Mouse (Mus musculus) brown adipose tissue, adult 24 weeks (tissue): Measurements from ENCODE around the gene Fam83e. TPM values are rescaled to one million over a fixed set of nuclear protein-coding genes. Genes with fewer than 3 reads are reported as not detected.

Source experiments
- H3K27ac ChIP-seq: fragments of 200-500 bp; replicated peaks from 2 replicates; pipeline ENCODE4 v1.5.1; 2012; ENCODE audit warnings: low read depth, mild to moderate bottlenecking, low read length
- H3K4me1 ChIP-seq: fragments of 200-500 bp; 2 replicates; pipeline ENCODE4 v1.6.1; 2012; ENCODE audit warnings: low read length, mixed read lengths; ENCODE audit not compliant: control insufficient read depth, insufficient read depth, insufficient read length
- H3K4me3 ChIP-seq: fragments of 200-500 bp; 2 replicates; pipeline ENCODE4 v1.5.1; 2012; ENCODE audit warnings: low read depth, mild to moderate bottlenecking, low read length, moderate library complexity; ENCODE audit not compliant: insufficient read depth
- polyA plus RNA-seq: library from polyadenylated mRNA; stranded (reverse); fragments of >200 nt; gene quantifications from 2 replicates; pipeline ENCODE4 v1.2.4, GENCODE M21; 2012; ENCODE audit not compliant: missing spikeins, insufficient read depth, insufficient read length

The Fam83e gene
- not detected in 2 replicates for polyA plus RNA-seq

DNA sequence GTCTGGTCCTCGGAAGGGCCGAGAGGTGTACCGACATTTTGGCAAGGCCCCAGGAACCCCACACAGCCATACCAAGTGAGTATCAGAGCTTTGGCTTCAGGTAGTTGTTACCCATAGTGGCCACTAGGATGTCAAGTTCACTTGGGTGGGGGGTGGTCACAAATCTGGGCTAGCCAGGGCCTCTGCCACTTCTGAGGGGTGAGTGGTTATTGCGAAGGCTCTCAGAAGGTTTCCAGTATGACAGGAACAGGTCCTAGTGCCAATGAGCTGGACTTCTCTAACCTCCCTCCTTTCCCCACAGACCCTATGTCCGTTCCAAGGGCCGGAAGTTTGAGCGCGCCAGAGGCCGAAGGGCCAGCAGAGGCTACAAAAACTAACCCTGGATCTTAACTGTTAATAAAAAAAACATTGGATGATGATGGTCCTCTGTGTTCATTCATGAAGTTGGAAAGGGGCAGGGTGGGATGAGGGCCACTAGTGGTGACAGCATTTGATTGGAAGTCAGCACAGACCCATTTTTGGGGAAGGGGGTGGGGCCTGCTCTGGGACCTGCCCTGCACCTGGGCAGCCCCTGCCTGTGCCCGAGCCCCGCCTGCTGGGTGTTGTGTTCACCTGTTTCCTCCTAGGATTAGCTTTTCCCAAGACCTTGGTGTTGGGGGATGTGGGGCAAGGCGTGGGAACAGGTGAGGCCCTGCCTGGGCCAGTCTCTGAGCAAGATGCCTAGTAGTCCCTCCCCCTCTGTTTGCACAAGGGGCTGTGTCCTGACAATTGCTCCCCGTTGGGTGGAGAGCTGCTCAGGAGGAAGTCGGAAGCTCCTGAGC, at the start of gene Fam83e:
Gene Fam83e, plus strand, starts transcription at position 800 of the 821 bp plus-strand sequence.
- Histone ChIP-seq H3K4me3 (no peak within 1 kb of the TSS), H3K27ac (no peak within 1 kb of the TSS), H3K4me1 (peaks cover 11% of the 10 kb centered on the region)

DNA sequence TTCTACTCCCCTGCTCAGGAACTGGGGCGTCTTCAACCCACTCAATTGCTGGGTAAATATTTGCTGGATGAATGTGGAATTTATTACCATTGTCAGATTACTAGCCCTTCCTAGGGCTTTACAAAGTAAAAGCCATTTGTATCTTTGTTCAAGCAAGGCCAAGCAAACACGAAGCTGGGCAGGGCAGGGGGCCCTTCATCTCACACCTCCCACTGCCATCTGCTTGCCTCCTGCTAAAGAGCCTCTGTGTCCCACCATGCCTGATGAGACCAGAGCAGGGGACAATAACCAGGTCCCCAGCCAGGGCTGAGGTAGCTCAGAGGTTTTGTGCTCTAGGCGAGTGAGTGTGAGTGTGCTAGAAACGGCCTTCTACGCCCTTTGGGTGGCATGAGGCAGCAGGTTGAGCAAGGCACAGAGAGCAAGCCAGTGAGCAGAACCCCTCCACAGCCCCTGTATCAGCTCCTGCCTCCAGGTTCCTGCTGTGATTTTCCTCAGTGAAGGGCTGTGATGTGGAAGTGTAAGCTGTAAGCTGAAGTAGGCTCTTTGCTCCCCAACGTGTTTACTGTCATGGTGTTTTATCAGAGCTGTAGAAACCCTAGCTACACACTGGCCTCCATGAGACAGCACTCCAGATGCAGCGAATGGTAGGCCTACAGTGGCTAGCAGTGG, 43.3 kb upstream of the Fam83e start:
- peaks cover 24% of the 10 kb centered on the region for H3K4me1 ChIP-seq
- no peak overlapping the region for H3K27ac ChIP-seq
- H3K4me3 ChIP-seq, result no peak overlapping the region

DNA sequence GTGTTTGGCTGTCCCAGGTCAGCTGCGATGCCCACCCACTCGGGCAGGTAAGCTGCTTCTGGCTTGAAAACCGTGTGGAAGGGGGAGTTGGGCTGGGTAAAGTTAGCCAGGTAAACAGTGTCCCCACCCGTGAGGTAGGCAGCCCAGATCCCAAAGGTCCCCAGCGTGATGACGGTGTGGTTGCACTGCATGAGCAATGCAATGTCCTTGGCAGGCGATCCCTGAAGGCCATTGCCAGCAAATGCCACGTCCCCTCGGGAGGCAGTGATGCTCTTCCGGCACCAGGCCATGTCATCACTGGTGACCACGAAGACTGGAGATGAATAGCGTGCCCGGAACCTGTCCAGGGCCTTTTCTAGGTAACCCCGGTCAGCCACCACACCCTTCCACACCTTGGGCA, 42.5 kb upstream of the Fam83e start:
- H3K4me1 ChIP-seq, result peaks cover 24% of the 10 kb centered on the region
- no peak overlapping the region for H3K27ac ChIP-seq
- H3K4me3 ChIP-seq, result no peak overlapping the region

DNA sequence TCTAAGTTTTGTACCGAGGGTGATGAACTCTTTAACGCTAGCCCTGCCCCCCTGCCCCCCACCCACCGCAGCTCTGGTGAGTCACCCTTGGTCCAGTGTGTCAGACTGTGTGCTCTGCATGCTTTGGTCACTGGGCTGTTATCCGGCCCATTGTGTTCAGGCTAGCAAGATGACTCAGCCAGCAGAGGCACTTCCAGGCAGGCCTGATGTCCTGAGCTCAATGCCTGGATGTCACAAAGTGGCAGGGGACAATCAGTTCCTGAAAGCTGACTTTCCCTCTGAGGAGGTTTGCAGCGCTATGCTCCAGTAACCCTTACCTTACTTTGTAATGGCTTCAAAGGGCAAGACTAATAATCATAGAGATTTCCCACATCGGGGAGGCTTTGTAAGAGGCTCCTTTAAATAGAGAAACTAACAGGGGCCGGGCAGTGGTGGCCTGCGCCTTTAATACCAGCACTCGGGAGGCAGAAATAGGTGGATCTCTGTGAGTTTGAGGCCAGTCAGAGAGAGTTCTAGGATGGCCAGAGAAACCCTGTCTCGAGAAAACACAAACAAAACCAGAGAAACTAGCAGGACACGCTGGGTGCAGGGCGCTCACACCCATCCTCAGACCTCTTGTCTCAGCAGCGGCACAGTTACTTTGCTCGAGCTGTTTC, 40.9 kb upstream of the Fam83e start:
- H3K4me1 ChIP-seq, result peaks cover 24% of the 10 kb centered on the region
- H3K4me3 ChIP-seq, result no peak overlapping the region
- peak overlapping the region; percentile 94 for H3K27ac ChIP-seq

DNA sequence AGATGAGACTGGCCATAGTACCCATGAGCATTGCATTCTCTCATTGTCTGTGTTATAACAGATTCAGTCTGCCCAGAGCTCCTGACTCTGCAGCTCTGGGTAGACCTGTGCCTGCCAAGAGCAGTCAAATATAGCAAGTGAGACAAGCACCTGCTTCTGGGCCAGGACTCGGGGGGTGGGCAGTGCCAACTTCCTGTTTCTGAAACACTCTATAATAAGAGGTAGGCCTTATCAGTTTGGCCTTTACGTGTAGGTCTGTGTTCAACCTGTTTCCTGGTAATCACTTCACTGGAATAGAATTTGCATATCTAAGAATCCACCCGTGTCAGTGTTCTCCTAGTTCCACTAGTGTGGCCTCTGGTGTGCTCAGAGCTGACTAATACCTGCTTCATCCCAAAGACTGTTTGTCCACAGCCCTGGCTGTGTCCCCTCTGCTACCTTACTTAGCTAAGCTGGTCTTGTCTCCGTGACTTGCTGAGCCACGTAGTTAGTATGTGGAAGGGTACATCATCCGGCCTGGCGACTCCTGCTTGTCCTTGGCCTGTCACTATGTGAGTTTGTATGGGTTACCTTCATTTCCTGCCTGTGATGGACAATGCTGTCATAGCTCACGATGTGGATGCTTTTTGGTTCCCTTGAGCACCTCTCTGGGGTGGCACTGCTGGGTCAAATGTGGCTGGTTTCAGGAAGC, 39.8 kb upstream of the Fam83e start:
- Histone ChIP-seq H3K4me1 (peaks cover 24% of the 10 kb centered on the region), H3K27ac (peak overlapping the region; percentile 94), H3K4me3 (no peak overlapping the region)

DNA sequence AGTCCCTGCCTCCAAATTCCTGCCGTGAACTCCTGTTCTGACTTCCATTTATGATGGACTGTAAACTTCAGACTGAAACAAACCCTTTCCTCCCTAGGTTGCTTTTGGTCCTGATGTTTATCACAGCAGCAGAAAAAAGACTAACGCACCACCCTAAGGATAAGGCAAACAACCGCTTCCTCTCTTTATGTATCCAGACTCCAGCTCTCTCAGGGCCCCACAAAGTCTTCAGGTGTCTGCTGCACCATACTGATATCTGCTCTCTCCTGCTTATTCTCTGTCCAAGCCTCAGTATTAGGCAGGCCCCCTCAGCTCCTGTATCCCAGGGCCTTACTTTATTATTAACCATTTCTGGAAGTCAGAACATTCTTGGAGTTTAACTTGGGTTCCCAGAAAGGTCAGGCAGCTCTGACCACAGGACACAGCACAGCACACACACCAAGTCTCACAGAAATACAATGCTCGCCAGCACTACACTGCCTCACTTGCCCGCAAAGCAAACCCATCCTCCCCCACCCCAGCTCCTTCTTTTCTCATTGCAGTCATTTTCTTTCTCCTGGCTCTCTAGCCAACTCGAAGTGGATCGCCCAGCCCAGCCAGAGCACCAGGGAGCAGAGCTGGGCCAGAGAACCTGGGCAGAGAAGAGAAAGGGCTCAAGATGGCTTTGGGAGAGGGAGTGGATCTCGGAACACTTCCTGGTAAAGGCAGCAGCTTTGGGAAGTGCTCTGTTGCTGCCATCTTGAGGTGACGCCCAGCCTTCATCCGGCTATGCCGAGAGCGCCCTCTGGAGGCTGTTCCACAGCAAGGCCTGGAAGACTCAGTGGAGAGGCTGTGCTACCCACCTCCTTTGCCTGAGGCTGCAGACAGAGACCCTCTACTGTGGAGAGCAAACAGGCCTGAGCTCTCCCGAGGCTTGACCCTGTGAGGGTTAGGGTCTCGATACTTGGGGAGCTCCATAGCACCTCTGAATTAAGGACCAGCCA, 38.6 kb upstream of the Fam83e start:
- H3K4me1 ChIP-seq, result peaks cover 24% of the 10 kb centered on the region
- peak overlapping the region; percentile 32 for H3K4me3 ChIP-seq
- H3K27ac ChIP-seq, result peak overlapping the region; percentile 72

DNA sequence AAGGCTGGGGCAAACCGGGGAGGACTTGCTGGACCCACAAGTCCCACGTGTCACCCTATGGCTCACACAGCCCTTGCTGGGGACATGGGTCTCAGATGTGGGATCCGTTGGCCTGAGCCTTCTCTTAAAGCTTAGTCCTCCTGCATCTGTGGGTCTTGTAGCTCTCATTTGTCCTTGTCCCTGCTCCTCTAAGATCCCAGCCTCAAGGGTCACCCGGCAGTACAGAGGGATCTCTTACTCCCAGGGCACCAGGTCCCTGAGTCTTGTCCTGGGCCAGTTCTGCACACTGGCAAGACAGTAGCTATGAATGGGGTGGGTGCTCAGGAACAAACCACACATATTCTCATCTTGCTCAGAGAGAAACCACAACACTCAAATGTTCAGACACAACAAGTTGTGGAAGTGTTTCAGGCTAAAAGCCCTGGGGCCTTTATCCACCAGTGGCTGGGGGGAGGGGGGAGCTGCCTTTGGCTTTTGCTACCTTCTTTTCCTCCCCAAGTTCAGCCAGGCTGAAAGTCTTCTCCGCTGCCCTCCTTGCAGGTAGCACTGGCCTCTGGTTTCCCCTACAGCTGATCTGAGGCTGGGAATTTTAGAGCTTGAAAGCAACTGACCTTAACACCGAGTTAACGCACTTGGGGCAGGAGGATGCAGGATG, 37.5 kb upstream of the Fam83e start, which contains the start of gene Ntn5:
Gene Ntn5, plus strand, starts transcription at position 627 of the 655 bp plus-strand sequence.
- H3K27ac ChIP-seq, result no peak within 1 kb of the TSS

DNA sequence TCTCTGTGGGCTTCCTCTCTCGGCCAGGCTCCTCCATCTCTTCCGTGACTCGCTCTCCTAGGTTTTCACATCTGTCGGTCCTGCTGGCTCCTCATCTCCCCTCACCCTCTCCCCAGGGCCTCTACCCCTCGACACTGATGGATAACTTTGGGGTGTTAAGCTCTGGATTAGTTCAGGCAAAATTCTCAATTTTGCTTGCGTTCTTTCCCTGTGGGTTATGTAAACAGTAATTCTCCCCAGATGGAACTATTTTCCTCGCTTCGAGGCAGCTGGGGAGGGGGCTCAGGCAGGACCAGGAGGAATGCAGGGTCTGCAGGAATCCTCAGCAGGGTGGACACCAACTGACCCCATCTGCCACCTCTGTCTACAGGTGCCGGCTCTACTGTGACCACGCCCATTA, 35.2 kb upstream of the Fam83e start:
- Histone ChIP-seq H3K4me3 (no peak overlapping the region), H3K4me1 (peaks cover 12% of the 10 kb centered on the region), H3K27ac (no peak overlapping the region)

More for the DNA sequence above, 37.5 kb upstream of the Fam83e start, which contains the start of gene Ntn5:
- H3K4me3 ChIP-seq, result no peak within 1 kb of the TSS
- H3K4me1 ChIP-seq, result peaks cover 24% of the 10 kb centered on the region

DNA sequence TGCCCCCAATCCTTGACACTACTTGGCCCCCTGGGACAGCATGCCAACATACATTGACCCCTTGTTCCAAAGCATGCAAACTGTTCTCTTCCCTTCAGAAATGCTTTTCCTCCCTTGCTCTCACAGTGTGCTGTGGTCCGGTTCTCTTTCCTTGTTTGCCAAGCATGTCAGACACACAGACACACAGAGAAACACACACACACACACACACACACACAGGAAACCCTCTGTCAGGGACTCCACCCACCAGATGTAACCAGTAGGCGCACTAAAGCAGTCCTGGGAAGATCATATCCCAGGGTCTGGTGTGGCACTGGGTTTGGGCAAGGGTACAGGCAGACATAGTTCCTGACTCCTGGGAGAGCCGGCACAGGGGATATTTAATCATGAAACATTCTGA, 34.2 kb upstream of the Fam83e start:
- Histone ChIP-seq H3K4me3 (no peak overlapping the region), H3K27ac (no peak overlapping the region), H3K4me1 (peaks cover 5% of the 10 kb centered on the region; the same call in 1 of the 2 replicates)

DNA sequence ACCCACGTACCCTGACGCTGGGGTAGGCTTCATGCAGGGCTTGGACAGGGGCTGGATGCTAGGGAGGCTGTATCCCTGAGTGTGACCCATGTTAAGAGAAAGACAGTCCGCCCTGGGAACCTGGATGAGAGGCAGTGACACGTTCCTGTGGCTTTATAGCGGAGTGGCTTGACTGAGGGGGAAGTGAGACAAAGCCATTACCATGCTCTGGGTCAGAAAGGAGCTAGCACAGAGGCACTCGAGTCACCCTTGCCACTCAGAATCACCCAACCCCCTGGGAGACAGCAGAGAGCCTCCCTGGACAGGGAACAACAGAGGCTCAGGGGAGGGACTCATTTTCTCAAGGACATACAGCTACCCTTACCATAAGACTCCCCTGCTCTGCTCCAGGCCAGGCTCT, 31.9 kb upstream of the Fam83e start:
- Histone ChIP-seq H3K4me1 (no peaks in the 10 kb centered on the region), H3K27ac (no peak overlapping the region), H3K4me3 (no peak overlapping the region)

DNA sequence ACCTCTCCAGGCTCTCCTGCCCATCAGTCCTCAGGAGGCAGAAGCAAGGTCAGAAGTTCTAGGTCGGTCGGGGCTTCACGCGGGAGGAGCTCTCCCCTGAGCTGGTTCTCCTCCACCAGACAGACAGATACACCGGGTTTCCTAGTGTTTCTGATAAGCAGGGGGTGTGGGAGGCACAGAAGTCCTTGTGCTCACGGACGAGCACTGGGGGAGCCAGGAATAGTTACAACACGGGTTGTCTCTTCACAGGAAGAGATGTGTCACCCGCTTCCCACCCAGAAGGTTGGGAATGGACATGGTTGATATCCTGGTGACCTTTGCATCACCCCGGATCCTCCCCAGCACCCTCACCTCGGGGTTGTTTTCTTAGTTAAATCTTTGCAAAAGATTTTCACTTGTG, 31.2 kb upstream of the Fam83e start:
- H3K4me3 ChIP-seq, result no peak overlapping the region
- H3K4me1 ChIP-seq, result no peaks in the 10 kb centered on the region
- no peak overlapping the region for H3K27ac ChIP-seq

DNA sequence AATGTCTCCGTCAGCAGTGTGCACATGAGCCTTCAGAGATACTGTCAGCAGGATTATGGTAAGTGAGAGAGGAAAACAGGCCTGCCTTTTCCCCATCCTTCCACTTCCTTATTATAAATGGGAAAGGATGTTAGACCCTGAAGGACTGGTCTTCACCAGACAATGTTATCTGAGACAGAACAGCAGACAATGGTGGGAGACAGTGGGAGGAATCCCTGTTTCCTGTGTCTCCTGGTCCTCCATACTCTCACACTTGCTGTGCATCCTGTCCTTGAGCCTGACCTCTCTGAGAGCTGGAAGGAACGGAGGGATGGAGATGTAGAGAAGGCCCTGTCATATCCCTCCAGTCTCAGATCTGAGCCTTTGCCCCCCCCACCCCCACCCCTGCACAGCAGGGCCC, 28.6 kb upstream of the Fam83e start:
- H3K27ac ChIP-seq, result no peak overlapping the region
- no peak overlapping the region for H3K4me3 ChIP-seq
- H3K4me1 ChIP-seq, result no peaks in the 10 kb centered on the region

DNA sequence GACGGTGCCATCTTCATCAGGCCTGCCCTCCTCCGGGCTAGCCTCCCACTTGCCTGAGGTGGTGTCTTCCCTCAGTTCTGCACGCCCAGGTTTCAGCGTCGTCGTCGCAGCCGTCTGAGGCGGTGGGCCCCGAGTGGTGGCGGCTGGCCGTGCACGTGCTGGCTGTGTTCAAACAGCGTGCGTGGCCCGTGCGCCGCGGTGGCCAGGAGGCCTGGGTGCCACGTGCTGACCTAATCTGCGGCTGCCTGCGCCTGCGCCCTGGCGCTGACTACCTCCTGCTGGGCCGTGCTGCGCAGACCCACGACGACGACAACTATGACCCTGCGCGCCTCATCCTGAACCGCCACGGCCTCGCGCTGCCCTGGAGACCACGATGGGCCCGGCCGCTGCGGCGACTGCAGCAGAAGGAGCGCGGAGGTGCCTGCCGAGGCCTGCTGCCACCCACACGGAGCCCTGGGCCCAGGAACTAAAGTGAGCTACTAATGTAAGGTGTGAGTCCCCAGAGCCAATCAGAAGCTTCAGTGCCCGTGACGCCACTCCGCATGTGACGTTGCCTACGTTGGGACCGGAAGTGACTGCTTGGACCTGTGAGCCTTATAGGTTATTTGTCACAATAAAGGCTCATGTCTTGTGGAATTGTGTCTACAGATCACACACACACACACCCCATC, 27.0 kb upstream of the Fam83e start, which contains the start of gene Sec1:
Gene Sec1, minus strand, starts transcription at position 482 of the 671 bp plus-strand sequence.
- Histone ChIP-seq H3K27ac (no peak within 1 kb of the TSS), H3K4me3 (no peak within 1 kb of the TSS), H3K4me1 (no peaks in the 10 kb centered on the region)
